Mouse (Mus musculus) megakaryocyte-erythroid progenitor cell, adult 5-6 weeks (primary cell): ENCODE measurements around the gene Rimbp2. TPM values are rescaled to one million over a fixed set of nuclear protein-coding genes. Genes with fewer than 3 reads are reported as not detected.

Experiments used
- ATAC-seq: replicated peaks from 2 replicates; pipeline ENCODE4 v1.8.0; 2016; ENCODE audit warnings: mild to moderate bottlenecking, inconsistent platforms; ENCODE audit not compliant: severe bottlenecking, poor library complexity, low FRiP score, low TSS enrichment
- total RNA-seq, 2 experiments: library from RNA; stranded (forward) in 1 of 2; stranded (reverse) in 1 of 2; fragments of 200-1000, 215-1000 nt in 1 of 2; fragments of >200 nt in 1 of 2; fragmentation: Nextera tagmentation in 1 of 2; gene quantifications; 2 replicates each; pipeline ENCODE4 v1.2.3; 2014 to 2017

Rimbp2 gene
- total RNA-seq, 2 experiments from 2014 or later, result not detected

- ATAC-seq, result no peak
Observed at GRCm38 (mm10) chr5:128860907-128861306, 92.4 kb downstream of the Rimbp2 start.

- no peak for ATAC-seq
Observed at GRCm38 (mm10) chr5:128852791-128853190, 100.5 kb downstream of the Rimbp2 start.

- no peak for ATAC-seq
Observed at GRCm38 (mm10) chr5:128847806-128848205, 105.5 kb downstream of the Rimbp2 start.

- ATAC-seq, result no peak
Observed at GRCm38 (mm10) chr5:128846433-128847040, 106.7 kb downstream of the Rimbp2 start.

GRCm38 (mm10) chr5:128845033-128845432 is 108.3 kb downstream of the Rimbp2 start:
- ATAC-seq, result no peak

GRCm38 (mm10) chr5:128843982-128844381 is 109.3 kb downstream of the Rimbp2 start:
- ATAC-seq, result no peak

DNA sequence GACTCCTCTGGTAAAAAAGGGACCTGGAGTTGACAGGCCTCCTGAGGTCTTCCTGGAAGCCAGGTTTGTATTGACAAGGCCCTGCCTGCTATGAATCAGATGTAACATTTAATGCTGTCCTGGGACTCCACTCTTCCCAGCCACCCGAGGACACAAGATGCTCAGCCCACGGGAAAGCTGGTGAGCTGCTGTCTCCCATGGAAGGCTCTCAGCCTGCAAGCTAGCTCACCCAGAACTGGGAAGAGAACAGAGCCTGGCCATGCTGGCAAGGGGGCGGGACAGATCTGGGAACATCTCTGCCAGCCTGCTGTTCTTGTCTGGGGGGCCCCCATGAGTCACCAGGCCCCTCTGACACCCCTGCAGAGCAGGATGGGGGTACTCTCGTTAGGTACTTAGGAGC is 111.7 kb downstream of the Rimbp2 start:
- no peak for ATAC-seq

GRCm38 (mm10) chr5:128837045-128837444 is 116.2 kb downstream of the Rimbp2 start:
- no peak for ATAC-seq

- no peak for ATAC-seq
Observed at GRCm38 (mm10) chr5:128834126-128834525, 119.2 kb downstream of the Rimbp2 start.

GRCm38 (mm10) chr5:128822843-128823242 is 130.4 kb downstream of the Rimbp2 start:
- no peak for ATAC-seq

DNA sequence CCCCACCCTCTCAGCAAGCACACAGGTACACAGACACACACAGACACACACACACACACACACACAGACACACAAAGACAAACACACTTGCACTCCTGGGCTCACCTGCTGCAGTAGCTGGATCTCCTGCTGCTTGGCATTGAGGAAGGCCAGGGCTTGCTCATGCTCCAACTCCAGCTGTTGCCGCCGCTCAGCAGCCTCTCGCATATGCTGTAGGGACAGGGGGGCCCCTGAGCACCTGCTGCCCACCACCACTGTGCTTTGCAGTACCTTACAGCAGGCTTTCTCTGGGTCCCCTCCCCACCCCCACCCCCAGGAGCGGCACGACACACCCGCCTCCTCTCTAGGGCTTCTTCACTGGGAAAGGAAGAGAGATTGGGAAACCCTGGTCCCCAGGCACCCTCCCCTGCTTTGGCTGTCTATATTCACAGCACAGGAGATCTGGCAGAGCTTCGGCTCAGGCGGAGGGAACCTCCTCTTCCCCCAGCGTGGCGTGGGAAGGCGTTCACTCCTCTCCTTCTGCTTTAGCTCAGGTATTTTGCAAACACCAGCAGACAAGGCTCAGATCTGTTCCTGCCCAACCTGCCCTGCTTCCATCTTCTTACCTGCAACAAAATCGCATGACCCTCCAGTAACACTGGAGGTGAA is 133.5 kb downstream of the Rimbp2 start:
- no peak for ATAC-seq

DNA sequence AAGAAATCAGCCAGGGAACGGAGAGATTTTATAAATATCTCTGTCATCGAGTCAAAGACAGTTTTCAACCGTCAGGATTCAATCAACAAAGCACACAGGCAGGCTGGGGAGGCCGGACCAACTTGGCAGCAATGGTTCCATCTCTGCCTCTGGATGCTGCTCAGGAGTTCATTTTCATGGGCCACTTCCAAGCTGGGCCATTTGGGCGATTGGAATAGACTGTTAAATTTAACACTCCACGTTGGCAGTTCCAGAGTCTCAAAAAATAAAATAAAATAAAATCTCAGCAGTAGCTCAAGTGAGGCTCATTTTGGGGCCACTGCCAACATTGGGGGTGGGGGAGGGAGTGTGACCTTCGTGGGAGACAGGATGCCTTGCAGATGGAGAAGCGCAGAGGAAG is 137.7 kb downstream of the Rimbp2 start:
- no peak for ATAC-seq

- ATAC-seq, result no peak
Observed at GRCm38 (mm10) chr5:128815078-128815477, 138.2 kb downstream of the Rimbp2 start.

DNA sequence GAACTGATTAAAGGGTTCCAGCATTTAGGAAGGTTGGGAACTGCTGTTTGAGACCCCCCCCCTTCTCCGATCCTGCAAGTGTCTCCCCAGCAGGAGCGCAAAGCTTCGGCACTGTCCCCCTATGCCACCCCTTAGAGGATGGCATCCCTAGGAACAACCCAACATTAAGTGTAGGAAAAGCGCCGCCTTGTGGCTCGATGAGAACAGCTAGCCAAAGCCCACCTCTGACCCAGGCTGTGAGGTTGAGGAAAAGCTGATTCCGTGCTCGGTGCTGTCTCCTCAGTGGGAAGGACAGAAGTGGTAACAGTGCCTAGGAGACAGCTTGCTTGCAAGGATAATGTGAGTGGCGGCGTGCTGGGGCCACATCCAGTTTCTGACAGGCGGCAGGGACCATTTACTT is 140.2 kb downstream of the Rimbp2 start:
- ATAC-seq, result no peak

- no peak for ATAC-seq
Observed at GRCm38 (mm10) chr5:128811431-128811830, 141.9 kb downstream of the Rimbp2 start.

- ATAC-seq, result no peak
Observed at GRCm38 (mm10) chr5:128810006-128810405, 143.3 kb downstream of the Rimbp2 start.

DNA sequence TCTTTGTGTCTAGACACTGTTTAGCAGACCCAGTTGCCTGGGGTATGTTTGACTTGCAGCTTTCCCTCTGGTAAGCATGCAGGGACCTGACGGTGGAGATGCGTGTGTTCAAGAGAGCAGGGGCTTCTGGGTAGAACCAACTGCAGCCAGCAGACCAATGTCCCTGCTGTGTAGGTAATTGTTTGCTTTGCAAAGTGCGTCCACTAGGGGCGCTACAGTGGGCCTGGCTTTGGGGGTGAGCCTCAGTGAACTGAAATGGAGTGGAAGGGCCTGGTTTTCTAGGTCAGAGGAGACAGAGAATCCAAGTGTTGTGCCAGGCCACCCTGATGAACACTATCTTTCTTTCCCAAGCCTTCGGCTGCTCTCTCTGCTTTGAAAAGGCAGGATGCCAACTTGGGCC is 143.9 kb downstream of the Rimbp2 start:
- ATAC-seq, result no peak

GRCm38 (mm10) chr5:128808547-128809182 is 144.6 kb downstream of the Rimbp2 start:
- no peak for ATAC-seq

- ATAC-seq, result no peak
Observed at GRCm38 (mm10) chr5:128807408-128807807, 145.9 kb downstream of the Rimbp2 start.

GRCm38 (mm10) chr5:128806296-128806998 is 146.8 kb downstream of the Rimbp2 start:
- ATAC-seq, result no peak
